Mouse (Mus musculus) CD8-positive naive resting alpha-beta T cell, adult 2 months (primary cell): ENCODE data around the gene Slc37a3.
"Not testable (repeated sequence)": the region's sequence is repeated elsewhere in the genome, so short reads cannot be mapped to it uniquely, and the experiment has no call there.

Source experiments
- DNase-seq, 2 experiments: peaks; one replicate each; pipeline ENCODE4 v3.0.0; 2022; ENCODE audit warnings: low read depth in 2 of 2, low spot score in 2 of 2

Gene Slc37a3

DNA sequence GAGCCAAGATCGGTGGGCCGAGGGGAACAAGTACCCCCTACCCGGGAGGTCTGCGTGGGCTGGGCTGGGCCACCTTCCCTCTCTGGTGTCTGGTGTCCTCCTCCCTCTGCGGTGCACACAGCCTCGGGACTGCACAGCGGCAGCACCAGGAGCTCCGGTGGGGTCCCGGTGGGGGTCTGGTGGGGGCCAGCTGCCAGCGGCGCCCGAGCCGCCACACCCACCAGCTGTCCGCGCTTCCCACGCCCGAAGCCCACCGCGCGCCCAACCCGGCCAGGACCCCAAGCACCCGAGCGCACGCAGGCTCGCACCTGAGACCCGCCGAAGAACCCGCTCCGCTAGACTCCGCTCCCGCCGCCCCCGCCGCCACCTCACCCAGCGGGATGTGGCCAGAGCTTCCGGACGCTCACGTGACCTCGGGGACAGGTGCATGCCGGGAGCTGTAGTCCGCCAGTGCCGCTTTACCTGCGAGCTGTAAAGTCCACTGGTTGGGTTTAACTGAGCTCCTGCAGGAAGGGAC lies at the start of gene Slc37a3:
Slc37a3 (minus strand) TSS at position 365 of the 517 bp plus-strand sequence.
- DNase-seq, result peak; percentile 75 to 83

GRCm38 (mm10) chr6:39426725-39427124 lies 49.2 kb upstream of the Slc37a3 start:
- DNase-seq, result no peak

GRCm38 (mm10) chr6:39425181-39425580 lies 47.7 kb upstream of the Slc37a3 start:
- DNase-seq, result no peak

- no peak for DNase-seq
Observed at GRCm38 (mm10) chr6:39423686-39424085, 46.2 kb upstream of the Slc37a3 start.

GRCm38 (mm10) chr6:39423130-39423551 lies 45.7 kb upstream of the Slc37a3 start:
- DNase-seq, result no peak

DNA sequence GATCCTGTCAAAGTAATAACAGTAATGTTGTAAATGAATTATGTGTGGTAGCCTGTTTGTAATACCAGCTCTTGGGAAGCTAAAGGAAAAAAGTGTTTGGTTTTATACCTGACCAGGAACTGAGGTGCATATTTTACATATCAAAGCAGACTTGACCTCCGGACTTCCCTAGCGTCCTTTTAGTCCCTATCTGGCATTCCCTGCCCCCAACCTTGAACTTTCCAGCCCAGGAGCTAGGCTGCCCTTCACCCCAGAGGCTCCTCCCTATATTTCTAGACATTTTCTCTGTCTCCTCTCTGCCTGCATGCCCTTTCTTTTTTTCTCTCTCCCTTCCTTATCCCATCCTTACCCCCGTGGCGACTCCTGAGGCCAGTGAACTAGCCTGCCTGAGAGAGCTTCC lies 43.4 kb upstream of the Slc37a3 start:
- no peak for DNase-seq

- DNase-seq, result peak; percentile 67 to 68
Observed at GRCm38 (mm10) chr6:39419851-39420721, 42.6 kb upstream of the Slc37a3 start, which contains the start of gene Mkrn1. Gene Mkrn1 (minus strand): TSS chr6:39420462.

DNA sequence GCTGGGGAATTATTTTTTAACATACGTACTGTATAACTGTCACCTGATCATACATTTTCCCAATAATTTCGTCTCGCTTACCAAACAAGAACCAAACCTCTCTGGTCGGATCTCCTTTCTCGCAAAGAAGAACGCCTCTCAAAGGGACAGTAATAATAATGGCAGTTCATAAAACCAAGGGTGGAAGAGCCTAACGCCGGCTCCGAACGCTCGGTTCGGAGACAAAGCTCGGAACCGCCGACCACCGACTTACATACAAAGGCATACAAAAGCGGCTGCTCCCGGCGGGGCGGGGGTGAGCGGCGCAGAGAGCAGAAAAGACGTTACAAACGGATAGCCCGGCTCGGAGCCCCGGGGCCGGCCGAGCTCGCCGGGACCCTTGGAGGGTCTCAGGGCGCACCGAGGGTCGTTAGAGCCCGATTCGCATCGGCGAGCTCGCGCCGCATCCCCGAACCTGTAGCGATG lies 41.9 kb upstream of the Slc37a3 start:
- no peak for DNase-seq

GRCm38 (mm10) chr6:39416654-39417053 lies 39.2 kb upstream of the Slc37a3 start:
- not testable (repeated sequence) for DNase-seq

GRCm38 (mm10) chr6:39415762-39416161 lies 38.3 kb upstream of the Slc37a3 start:
- DNase-seq, result peak; percentile 77 to 87

DNA sequence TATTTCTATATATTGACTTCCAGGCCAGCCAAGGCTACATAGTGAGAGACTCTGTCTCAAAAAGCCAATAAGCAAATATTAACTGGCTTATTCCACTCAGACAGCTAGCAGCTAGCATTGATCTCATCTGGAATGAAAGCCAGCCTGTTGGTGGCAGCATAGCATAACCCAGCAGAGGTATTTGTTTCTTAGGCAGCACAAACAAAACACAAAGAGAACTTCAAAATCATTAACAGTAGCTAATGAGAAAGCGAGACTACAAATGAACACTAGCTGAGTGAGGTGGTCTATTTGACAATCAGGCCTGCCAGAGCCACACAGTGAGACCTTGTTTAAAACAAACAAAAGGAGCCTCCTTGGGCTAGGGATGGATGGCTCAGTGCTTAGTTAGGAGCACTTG lies 36.6 kb upstream of the Slc37a3 start:
- no peak for DNase-seq

DNA sequence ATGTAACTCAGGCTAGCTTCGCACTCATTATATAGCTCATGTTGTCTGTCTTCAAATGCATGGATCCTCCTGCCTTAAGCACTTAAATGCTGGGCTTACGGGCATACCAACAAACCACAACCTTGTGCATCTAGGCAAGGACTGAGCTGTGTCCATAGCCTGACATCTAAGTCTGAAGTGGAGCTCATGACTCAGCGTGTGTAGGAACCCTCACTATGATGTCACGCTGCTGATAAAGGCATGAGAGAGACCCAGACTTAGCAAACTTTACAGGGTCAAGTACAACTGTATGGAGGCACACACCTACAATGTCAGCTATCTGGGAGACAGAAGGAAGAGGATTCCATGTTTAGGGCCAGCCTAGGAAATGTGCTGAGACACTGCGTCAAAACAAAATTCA lies 29.0 kb upstream of the Slc37a3 start:
- DNase-seq, result no peak

- DNase-seq, result no peak
Observed at GRCm38 (mm10) chr6:39403136-39403535, 25.7 kb upstream of the Slc37a3 start.

GRCm38 (mm10) chr6:39400343-39400742 lies 22.9 kb upstream of the Slc37a3 start:
- DNase-seq, result no peak

GRCm38 (mm10) chr6:39398342-39398741 lies 20.9 kb upstream of the Slc37a3 start:
- DNase-seq, result no peak

DNA sequence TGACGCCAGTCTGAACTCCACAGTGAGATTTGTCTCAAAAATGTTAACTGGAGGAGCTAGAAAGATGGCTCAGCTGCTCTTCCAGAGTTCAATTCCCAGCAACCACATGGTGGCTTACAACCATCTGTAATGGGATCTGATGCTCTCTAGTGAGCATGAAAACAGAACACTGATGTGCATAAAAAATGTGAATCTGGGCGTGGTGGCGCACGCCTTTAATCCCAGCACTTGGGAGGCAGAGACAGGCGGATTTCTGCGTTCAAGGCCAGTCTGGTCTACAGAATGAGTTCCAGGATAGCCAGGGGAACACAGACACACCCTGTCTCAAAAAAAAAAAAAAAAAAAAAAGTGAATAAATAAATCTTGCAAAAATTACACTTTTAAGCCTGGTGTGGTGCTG lies 19.6 kb upstream of the Slc37a3 start:
- DNase-seq, result no peak

DNA sequence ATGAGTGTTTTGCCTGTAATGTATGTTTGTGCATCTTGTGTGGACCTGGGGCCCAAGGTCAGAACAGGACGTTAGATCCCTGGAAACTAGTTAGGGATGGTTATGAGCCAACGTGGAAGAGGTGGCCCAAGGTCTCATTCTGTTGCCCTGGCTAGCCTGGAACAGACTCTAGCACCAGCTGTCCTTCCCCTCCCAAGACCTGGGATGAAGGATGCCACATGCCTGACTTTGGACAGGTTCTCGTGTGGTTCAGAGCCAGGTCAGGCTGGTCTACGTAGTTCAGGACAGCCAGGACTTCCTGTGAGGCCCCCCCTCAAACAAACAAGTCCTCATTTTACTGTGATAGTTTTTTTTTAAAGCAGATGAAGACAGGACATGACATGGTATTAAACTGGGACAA lies 18.4 kb upstream of the Slc37a3 start:
- DNase-seq, result no peak

DNA sequence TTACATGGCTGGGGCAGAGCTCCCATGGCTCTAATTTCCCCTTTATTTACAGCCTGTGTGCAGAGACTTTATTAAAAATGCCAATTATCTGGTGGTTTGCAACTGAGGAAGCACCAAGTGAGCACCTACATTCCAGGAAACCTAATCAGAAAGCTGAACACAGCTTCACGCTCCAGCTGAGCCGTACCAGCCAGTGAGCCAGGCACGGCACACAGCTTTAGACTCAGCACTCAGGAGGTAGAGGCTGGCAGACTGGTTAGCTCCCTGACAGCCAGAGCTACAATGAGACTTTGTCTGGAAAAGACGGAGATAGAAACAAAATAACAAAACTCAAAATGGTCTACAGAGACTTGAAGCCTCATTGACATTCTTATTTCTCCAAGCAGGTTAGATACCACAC lies 18.0 kb upstream of the Slc37a3 start:
- no peak for DNase-seq

GRCm38 (mm10) chr6:39389988-39390387 lies 12.5 kb upstream of the Slc37a3 start:
- no peak for DNase-seq

GRCm38 (mm10) chr6:39381125-39381880 lies 3.8 kb upstream of the Slc37a3 start, which contains the start of gene Rab19:
Gene Rab19 (plus strand): TSS chr6:39381175.
- DNase-seq, result peak; percentile 11 to 25

GRCm38 (mm10) chr6:39380276-39380675 lies 2.8 kb upstream of the Slc37a3 start:
- DNase-seq, result no peak

DNA sequence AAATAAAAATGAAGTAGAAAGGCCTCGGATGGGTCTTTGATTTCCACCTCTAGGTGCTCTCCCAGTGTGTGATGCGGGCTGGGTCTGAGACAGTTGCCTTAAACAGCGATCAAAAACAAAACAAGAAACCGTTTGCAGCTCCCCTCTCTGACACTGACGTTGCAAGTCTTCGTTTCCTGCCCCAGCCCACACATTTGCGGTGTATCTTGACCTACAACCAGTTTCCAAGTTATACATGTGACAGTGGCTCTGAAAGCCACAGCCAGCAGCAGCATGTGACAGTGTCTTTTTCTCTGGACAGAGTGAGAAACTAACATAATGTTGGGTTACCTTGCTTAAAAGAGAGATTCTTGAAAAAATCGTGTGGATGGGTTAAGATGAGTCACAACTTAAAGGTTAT lies 2.3 kb upstream of the Slc37a3 start:
- peak; percentile 73 to 77 for DNase-seq
